Mouse (Mus musculus) ES-E14 (cell line): Measurements from ENCODE around the gene Tctn3.

Source experiments
- CHD2 ChIP-seq: IDR thresholded peaks from 2 replicates; pipeline ENCODE4 v1.6.1; 2014; ENCODE audit warnings: mild to moderate bottlenecking, low read depth, low read length, inconsistent platforms
- HCFC1 ChIP-seq: IDR thresholded peaks from 2 replicates; pipeline ENCODE4 v1.6.1; 2012; ENCODE audit warnings: low read length, inconsistent platforms, borderline replicate concordance; ENCODE audit not compliant: insufficient read depth
- MAFK ChIP-seq: IDR thresholded peaks from 2 replicates; pipeline ENCODE4 v1.6.1; 2014; ENCODE audit warnings: mild to moderate bottlenecking, low read depth, low read length, inconsistent platforms; ENCODE audit not compliant: insufficient read depth
- ZC3H11A ChIP-seq: IDR thresholded peaks from 2 replicates; pipeline ENCODE4 v1.6.1; 2012; ENCODE audit warnings: low read depth, mild to moderate bottlenecking, inconsistent platforms, low read length, borderline replicate concordance
- ZNF384 ChIP-seq: IDR thresholded peaks from 2 replicates; pipeline ENCODE4 v1.6.1; 2012; ENCODE audit warnings: low read depth, low read length, inconsistent platforms

GRCm38 (mm10) chr19:40625935-40626334 is 13.9 kb upstream of the Tctn3 start:
- no peak for TF ChIP-seq CHD2
- no peak for TF ChIP-seq HCFC1
- no peak for TF ChIP-seq ZNF384
- no peak for TF ChIP-seq ZC3H11A
- TF ChIP-seq MAFK = no peak
